Mouse (Mus musculus): ENCODE results near the gene Slc18a3. TPM values are rescaled to one million over a fixed set of nuclear protein-coding genes. Genes with fewer than 3 reads are reported as not detected.

Gene Slc18a3
- total RNA-seq, 1 experiment from 2014 or later = not detected

- no peak for DNase-seq
These were observed 1.2 kb downstream of the Slc18a3 start for GRCm38 (mm10) chr14:32463211-32464040.

GRCm38 (mm10) chr14:32452552-32452951 lies 12.1 kb downstream of the Slc18a3 start:
- no peak for DNase-seq

- no peak for DNase-seq
These were observed 17.7 kb downstream of the Slc18a3 start for GRCm38 (mm10) chr14:32446989-32447388.

GRCm38 (mm10) chr14:32443446-32443845 lies 21.2 kb downstream of the Slc18a3 start:
- no peak for DNase-seq

- no peak for DNase-seq
These were observed 24.9 kb downstream of the Slc18a3 start for GRCm38 (mm10) chr14:32439744-32440143.

- DNase-seq = no peak
These were observed 25.3 kb downstream of the Slc18a3 start for GRCm38 (mm10) chr14:32439316-32439715.

- no peak for DNase-seq
These were observed 27.3 kb downstream of the Slc18a3 start for GRCm38 (mm10) chr14:32437352-32437793.

- no peak for DNase-seq
These were observed 35.5 kb downstream of the Slc18a3 start for GRCm38 (mm10) chr14:32429030-32429602.

GRCm38 (mm10) chr14:32423946-32424345 lies 40.7 kb downstream of the Slc18a3 start:
- DNase-seq = no peak

- DNase-seq = no peak
These were observed 45.9 kb downstream of the Slc18a3 start for GRCm38 (mm10) chr14:32418747-32419146.

Other genes starting within 250 kb of the Slc18a3 start
- 7.6 and 8.0 TPM in 2 replicates for gene Ogdhl, start 142.8 kb downstream of the Slc18a3 start, total RNA-seq (2021)
- gene 1700024G13Rik, start 76.5 kb downstream of the Slc18a3 start, total RNA-seq (2021) = not detected in 2 replicates
- gene Chat, start 1.1 kb upstream of the Slc18a3 start, total RNA-seq (2021) = not detected in 2 replicates
- gene Ercc6, start 48.7 kb upstream of the Slc18a3 start, total RNA-seq (2021) = 12.0 and 13.4 TPM in 2 replicates
- gene Prrxl1, start 134.6 kb upstream of the Slc18a3 start, total RNA-seq (2021) = 0.67 and 0.75 TPM in 2 replicates
- 0.11 and 0.49 TPM in 2 replicates for gene 3425401B19Rik, start 220.4 kb upstream of the Slc18a3 start, total RNA-seq (2021)

Data from adrenal gland, postnatal 14 days (tissue).